Mouse (Mus musculus) T-helper 1 cell (primary cell): ENCODE data around the gene Sema4g.

Experiments
- in situ Hi-C: fragments of 300-600 bp; cut with MboI, MseI; formaldehyde crosslinking; loops from one replicate; pipeline ENCODE4 v1.15.1; 2025; ENCODE audit warnings: high pct_unique_total_duplicates

The Sema4g gene

GRCm38 (mm10) chr19:45047935-45048643 is 59.2 kb downstream of the Sema4g start:
- in situ Hi-C loops = loop anchor here (5.0 kb wide), 1 partner anchor 41 kb away; the partner anchor contains the start of genes Mrpl43 and Twnk

GRCm38 (mm10) chr19:45048644-45049365 is 59.9 kb downstream of the Sema4g start:
- in situ Hi-C loops = loop anchor here (5.0 kb wide), 1 partner anchor 42 kb away; the partner anchor contains the start of genes Mrpl43 and Twnk

- in situ Hi-C loops = loop anchor here (5.0 kb wide), 1 partner anchor 42 kb away; the partner anchor contains the start of genes Mrpl43 and Twnk
Measured at GRCm38 (mm10) chr19:45049523-45049922, 60.6 kb downstream of the Sema4g start.
